Mouse (Mus musculus) forebrain, embryonic 14.5 days (tissue): Measurements from ENCODE around the gene Opn4. TPM values are rescaled to one million over a fixed set of nuclear protein-coding genes. Genes with fewer than 3 reads are reported as not detected.
A peak's percentile ranks its signal among the peaks of the same experiment; 100 is the strongest.

Experiments
- ATAC-seq: fragments of 200-750 bp; cut with Nextera tagmentation; 2 replicates; pipeline ENCODE4 v1.8.0; 2017; ENCODE audit warnings: mild to moderate bottlenecking, moderate library complexity
- DNase-seq: peaks from one replicate; pipeline ENCODE4 v3.0.0-alpha.2; 2015; ENCODE audit warnings: low spot score
- H3K27ac ChIP-seq: fragments of 300-500 bp; sonication (generic); 2 replicates; pipeline ENCODE4 v1.5.1; 2014; ENCODE audit warnings: low read depth, mild to moderate bottlenecking, control low read depth, low read length, moderate library complexity
- H3K27me3 ChIP-seq: fragments of 300-500 bp; sonication (generic); replicated peaks from 2 replicates; pipeline ENCODE4 v1.6.1; 2014; ENCODE audit warnings: low read length, control low read depth, mixed read lengths; ENCODE audit not compliant: control insufficient read depth, insufficient read depth
- H3K36me3 ChIP-seq: fragments of 300-500 bp; sonication (generic); 2 replicates; pipeline ENCODE4 v1.6.1; 2014; ENCODE audit warnings: low read length, control low read depth; ENCODE audit not compliant: control insufficient read depth, insufficient read depth
- H3K4me1 ChIP-seq: fragments of 300-500 bp; sonication (generic); 2 replicates; pipeline ENCODE4 v1.6.1; 2014; ENCODE audit warnings: antibody characterized with exemption, low read length, control low read depth; ENCODE audit not compliant: control insufficient read depth, insufficient read depth
- H3K4me2 ChIP-seq: fragments of 300-500 bp; sonication (generic); 2 replicates; pipeline ENCODE4 v1.6.1; 2014; ENCODE audit warnings: mild to moderate bottlenecking, control low read depth, low read length
- H3K4me3 ChIP-seq: fragments of 300-500 bp; sonication (generic); 2 replicates; pipeline ENCODE4 v1.5.1; 2014; ENCODE audit warnings: low read depth, low read length, control low read depth
- H3K9ac ChIP-seq: fragments of 300-500 bp; sonication (generic); 2 replicates; pipeline ENCODE4 v1.6.1; 2014; ENCODE audit warnings: mild to moderate bottlenecking, low read length, control low read depth, moderate library complexity
- H3K9me3 ChIP-seq: fragments of 300-500 bp; sonication (generic); replicated peaks from 2 replicates; pipeline ENCODE4 v1.6.1; 2016; ENCODE audit warnings: low read length, control low read depth, mixed read lengths; ENCODE audit not compliant: control insufficient read depth
- WGBS: fragments of 180-500 bp; shearing (Covaris S2); extraction: QIAGEN DNeasy Blood & Tissue Kit; methylation state at CpG from one replicate; pipeline ENCODE4 v1.1.7; 2014; 5-methylcytosine and 5-hydroxymethylcytosine counted together
- polyA plus RNA-seq: library from polyadenylated mRNA; unstranded; fragments of >200 nt; fragmentation: Nextera tagmentation; extraction: Ambion mirVana; gene quantifications from 2 replicates; pipeline ENCODE4 v1.2.1, GENCODE M21; 2014

The Opn4 gene
- polyA plus RNA-seq, 1 experiment from 2014 or later, result not detected

DNA sequence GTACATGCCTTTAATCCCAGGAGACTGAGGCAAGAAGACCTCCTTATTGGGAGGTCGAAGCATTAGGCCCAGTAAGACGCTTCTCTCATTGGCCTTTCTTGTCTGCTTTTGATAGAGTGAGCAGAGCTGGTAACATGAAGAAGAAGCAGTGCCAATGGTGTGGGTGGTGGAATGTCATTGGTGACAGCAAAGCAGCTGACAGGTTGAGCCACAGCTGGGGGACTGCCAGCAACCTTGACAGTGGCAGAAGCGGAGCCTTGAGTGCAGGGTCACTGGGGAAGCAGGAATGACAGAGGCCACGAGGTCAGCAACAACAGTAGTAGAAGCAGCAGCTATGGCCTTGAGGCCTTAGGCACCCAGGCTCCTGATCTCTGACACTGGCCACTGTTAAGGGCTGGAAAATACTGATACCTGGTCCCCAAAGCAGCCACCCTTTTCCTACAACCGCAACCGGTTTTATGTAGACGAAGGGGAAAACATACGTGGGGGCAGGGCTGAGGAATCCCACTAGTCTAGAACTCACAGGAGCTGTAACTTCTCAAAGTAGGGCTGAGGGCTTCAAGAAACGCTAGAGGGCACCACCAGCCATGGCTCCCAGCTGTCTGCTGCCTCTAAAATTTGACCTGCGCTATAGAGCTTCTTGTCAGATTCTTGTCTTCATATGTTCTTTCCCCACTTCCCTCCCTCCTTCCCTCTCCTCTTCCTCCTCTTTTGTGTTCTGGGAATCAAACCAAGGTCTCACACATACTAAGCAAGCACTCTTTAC lies 20.9 kb upstream of the Opn4 start:
- Histone ChIP-seq H3K4me3 (no peak overlapping the region), H3K4me2 (no peak overlapping the region), H3K9ac (no peak overlapping the region), H3K27ac (no peak overlapping the region), H3K4me1 (no peaks in the 10 kb centered on the region), H3K27me3 (no peaks in the 10 kb centered on the region; the same call in 1 of the 2 replicates), H3K9me3 (no peaks in the 10 kb centered on the region), H3K36me3 (no peaks in the 10 kb centered on the region)
- WGBS, result 40% methylated on average over 10 of the region's 10 CpGs
- DNase-seq, result peak; percentile 47
- no peak for ATAC-seq

GRCm38 (mm10) chr14:34618808-34619207 lies 18.9 kb upstream of the Opn4 start:
- ATAC-seq, result no peak

GRCm38 (mm10) chr14:34616821-34617220 lies 16.9 kb upstream of the Opn4 start:
- Histone ChIP-seq H3K9ac (no peak overlapping the region), H3K4me2 (no peak overlapping the region), H3K4me3 (no peak overlapping the region), H3K27ac (no peak overlapping the region), H3K27me3 (peaks cover 5% of the 10 kb centered on the region), H3K9me3 (no peaks in the 10 kb centered on the region), H3K4me1 (no peaks in the 10 kb centered on the region), H3K36me3 (no peaks in the 10 kb centered on the region)
- DNase-seq (peak; percentile 94), ATAC-seq (peak; percentile 91)
- WGBS, result under 1% methylated on average over 8 of the region's 8 CpGs

More at GRCm38 (mm10) chr14:34618808-34619207, 18.9 kb upstream of the Opn4 start:
- no peak overlapping the region for H3K9ac ChIP-seq
- no peak overlapping the region for H3K4me2 ChIP-seq
- no peak overlapping the region for H3K27ac ChIP-seq
- H3K4me1 ChIP-seq, result no peaks in the 10 kb centered on the region
- no peak for DNase-seq
- H3K27me3 ChIP-seq, result peaks cover 5% of the 10 kb centered on the region
- H3K36me3 ChIP-seq, result no peaks in the 10 kb centered on the region
- WGBS, result 33% methylated on average over 9 of the region's 9 CpGs
- H3K9me3 ChIP-seq, result no peaks in the 10 kb centered on the region
- no peak overlapping the region for H3K4me3 ChIP-seq

DNA sequence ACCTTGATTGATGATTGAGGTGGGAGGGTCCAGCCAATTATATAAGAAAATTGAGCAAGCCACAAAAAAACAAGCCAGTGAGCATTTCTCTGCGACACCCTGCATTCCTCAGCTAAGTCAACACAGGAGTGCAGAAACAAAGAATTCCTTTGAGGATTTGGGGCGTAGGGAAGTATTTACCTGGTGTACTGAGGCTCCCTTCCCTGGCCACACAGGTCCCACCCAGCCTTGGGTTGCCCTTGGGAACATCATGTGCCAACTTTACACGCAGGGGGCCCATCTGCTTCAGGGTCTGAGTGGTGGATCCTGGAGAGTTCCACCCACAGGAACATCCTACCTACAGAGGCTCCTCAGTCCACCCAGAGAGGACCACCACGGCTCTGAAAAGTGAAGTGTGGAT lies 15.7 kb upstream of the Opn4 start:
- Histone ChIP-seq H3K27ac (no peak overlapping the region), H3K9me3 (no peaks in the 10 kb centered on the region), H3K27me3 (peaks cover 5% of the 10 kb centered on the region), H3K4me1 (no peaks in the 10 kb centered on the region), H3K9ac (no peak overlapping the region), H3K4me2 (no peak overlapping the region), H3K4me3 (no peak overlapping the region), H3K36me3 (no peaks in the 10 kb centered on the region)
- ATAC-seq, result no peak
- 46% methylated on average over 4 of the region's 4 CpGs for WGBS
- DNase-seq, result no peak

- Histone ChIP-seq H3K36me3 (no peaks in the 10 kb centered on the region), H3K4me3 (peak overlapping the region; percentile 1; the same call in 1 of the 2 replicates), H3K9ac (no peak overlapping the region), H3K27ac (no peak overlapping the region), H3K9me3 (no peaks in the 10 kb centered on the region), H3K27me3 (peaks cover 5% of the 10 kb centered on the region), H3K4me1 (no peaks in the 10 kb centered on the region), H3K4me2 (peak overlapping the region; percentile 37)
- DNase-seq (no peak), ATAC-seq (no peak)
- WGBS, result 2% methylated on average over 13 of the region's 13 CpGs
Observed at GRCm38 (mm10) chr14:34615082-34615481, 15.1 kb upstream of the Opn4 start.

DNA sequence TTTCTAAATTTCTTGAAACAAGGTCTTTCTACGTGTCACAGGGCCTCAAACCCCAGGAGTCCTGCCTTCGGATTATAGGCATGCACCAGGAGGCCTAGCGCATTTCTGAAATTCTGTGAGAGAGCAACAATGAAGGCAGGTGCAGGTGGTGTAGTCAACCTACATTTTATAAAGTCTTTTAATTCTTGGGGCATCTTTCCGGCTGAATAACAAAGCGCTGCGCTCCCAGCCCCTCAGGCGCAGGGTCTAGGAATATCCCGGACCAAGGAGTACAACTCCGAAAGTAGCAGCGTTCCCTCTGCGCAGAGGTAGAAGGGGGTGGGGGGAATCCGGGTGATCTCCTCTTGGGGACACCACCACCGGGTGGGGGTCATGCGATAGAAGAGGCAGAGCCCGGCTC lies 14.6 kb upstream of the Opn4 start:
- DNase-seq (no peak), ATAC-seq (no peak)
- H3K4me2 ChIP-seq, result peak overlapping the region; percentile 37
- H3K9ac ChIP-seq, result no peak overlapping the region
- 7% methylated on average over 15 of the region's 15 CpGs for WGBS
- no peaks in the 10 kb centered on the region for H3K4me1 ChIP-seq
- H3K36me3 ChIP-seq, result no peaks in the 10 kb centered on the region
- H3K27me3 ChIP-seq, result peaks cover 5% of the 10 kb centered on the region
- H3K9me3 ChIP-seq, result no peaks in the 10 kb centered on the region
- 0 out of 2 replicates have a peak overlapping the region, but pooled peaks have one; percentile 1 for H3K4me3 ChIP-seq
- H3K27ac ChIP-seq, result no peak overlapping the region

- no peak overlapping the region for H3K4me3 ChIP-seq
- no peak overlapping the region for H3K27ac ChIP-seq
- no peak overlapping the region for H3K9ac ChIP-seq
- ATAC-seq (no peak), DNase-seq (no peak)
- no peaks in the 10 kb centered on the region for H3K9me3 ChIP-seq
- no peaks in the 10 kb centered on the region for H3K36me3 ChIP-seq
- no peaks in the 10 kb centered on the region for H3K4me1 ChIP-seq
- no peak overlapping the region for H3K4me2 ChIP-seq
- WGBS, result 65% methylated on average over 6 of the region's 6 CpGs
- H3K27me3 ChIP-seq, result peaks cover 5% of the 10 kb centered on the region
Observed at GRCm38 (mm10) chr14:34613523-34613922, 13.6 kb upstream of the Opn4 start.

DNA sequence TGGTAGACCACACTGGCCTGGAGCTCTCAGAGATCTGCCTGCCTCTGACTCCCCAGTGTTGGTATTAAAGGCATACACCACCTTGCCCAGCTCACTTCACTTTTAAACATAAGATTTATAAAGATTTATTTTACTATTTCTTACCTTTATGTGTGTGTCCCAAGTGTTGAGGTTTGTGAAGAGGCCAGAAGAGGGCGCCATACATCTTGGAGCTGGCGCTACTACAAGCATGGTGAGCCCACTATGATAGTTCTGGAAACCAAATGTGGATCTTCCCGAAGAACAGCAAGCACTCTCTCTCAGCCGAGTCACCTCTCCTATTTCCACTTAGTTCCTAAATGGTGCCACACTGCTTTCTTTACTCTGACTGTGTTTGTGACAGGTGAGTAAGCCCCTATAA lies 12.3 kb upstream of the Opn4 start:
- no peaks in the 10 kb centered on the region for H3K36me3 ChIP-seq
- DNase-seq (no peak), ATAC-seq (no peak)
- no peak overlapping the region for H3K4me3 ChIP-seq
- WGBS, result 43% methylated on average over 4 of the region's 4 CpGs
- H3K9me3 ChIP-seq, result no peaks in the 10 kb centered on the region
- no peak overlapping the region for H3K27ac ChIP-seq
- no peaks in the 10 kb centered on the region for H3K4me1 ChIP-seq
- H3K27me3 ChIP-seq, result peaks cover 5% of the 10 kb centered on the region; the same call in 1 of the 2 replicates
- no peak overlapping the region for H3K4me2 ChIP-seq
- H3K9ac ChIP-seq, result no peak overlapping the region

- Histone ChIP-seq H3K9me3 (no peaks in the 10 kb centered on the region), H3K9ac (no peak overlapping the region), H3K4me2 (no peak overlapping the region), H3K4me3 (no peak overlapping the region), H3K4me1 (no peaks in the 10 kb centered on the region), H3K27me3 (peaks cover 5% of the 10 kb centered on the region; the same call in 1 of the 2 replicates), H3K36me3 (no peaks in the 10 kb centered on the region), H3K27ac (no peak overlapping the region)
- DNase-seq (no peak), ATAC-seq (no peak)
- WGBS, result 82% methylated on average over 4 of the region's 4 CpGs
Observed at GRCm38 (mm10) chr14:34611591-34611990, 11.6 kb upstream of the Opn4 start.
